Mouse (Mus musculus) R1 (cell line): ENCODE measurements at regions not wholly inside any gene's neighbourhood (a gene's known extent, or its start where the extent isn't known, plus 50 kb on each side); places are given as distances from the start of the nearest gene placed in this dataset.

ENCODE experiments used
- DNase-seq: peaks from one replicate; pipeline ENCODE4 v3.0.0-alpha.2; 2018; ENCODE audit warnings: low read depth, low spot score

DNA sequence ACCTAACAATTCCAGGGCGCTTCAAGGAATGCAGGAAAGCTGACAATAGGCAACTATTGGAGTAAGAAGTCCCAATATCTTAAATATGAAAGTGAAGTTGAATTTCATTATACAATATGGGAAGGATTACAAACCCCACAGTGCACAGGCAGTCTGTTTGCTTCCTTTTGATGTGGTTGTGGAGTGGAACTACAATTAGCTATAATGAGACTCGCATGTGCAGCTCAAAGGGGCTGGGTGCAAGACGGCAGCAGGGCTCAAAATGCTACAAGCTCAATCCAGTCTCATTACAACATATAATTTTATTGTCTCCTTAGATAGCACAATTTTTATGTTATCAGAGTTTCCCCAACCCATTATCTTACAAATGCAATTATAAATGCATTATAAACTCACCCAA lies 54.7 kb upstream of the Ccser1 start:
- DNase-seq = no peak

DNA sequence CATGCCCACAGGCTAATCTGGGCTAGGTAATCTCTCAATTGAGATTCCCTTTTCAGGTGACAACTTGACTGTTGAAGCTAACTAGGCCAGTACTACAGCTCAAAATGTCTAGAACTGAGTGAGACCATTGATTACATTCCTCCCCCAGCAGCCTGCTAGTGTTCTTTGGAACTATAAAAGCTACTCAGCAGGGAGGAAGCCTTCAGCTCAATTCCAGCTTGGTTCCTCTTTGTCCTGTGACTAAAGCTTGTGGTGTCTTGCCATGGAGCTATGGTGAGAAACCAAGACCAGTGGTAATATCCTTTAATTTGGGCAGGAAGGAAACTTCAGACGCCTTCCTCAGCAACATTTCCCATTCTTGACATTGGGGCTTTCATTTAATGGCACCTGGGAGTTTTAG lies 52.9 kb upstream of the Ccser1 start:
- peak; percentile 59 for DNase-seq

DNA sequence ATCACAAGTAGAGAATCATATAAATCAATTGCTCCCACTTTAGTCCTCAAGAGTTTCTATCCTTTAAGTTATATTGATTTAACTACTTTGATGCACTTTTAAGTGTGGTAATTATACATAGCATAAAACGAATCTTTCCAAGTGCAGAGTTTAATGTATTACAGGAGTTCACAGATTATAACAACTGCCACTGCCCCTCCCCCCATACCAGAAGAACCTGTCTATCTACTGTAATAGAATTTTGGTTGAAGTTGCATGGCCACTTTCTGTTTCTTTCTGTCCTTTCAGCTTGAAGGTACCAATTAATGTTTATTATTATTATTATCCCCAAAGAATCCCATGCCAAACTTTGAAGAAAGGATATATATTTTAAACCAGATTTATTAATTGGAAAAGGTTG lies 51.9 kb upstream of the Ccser1 start:
- DNase-seq = no peak
